Mouse (Mus musculus) liver, postnatal 0 days (tissue): ENCODE measurements at regions not wholly inside any gene's neighbourhood (a gene's known extent, or its start where the extent isn't known, plus 50 kb on each side); places are given as distances from the start of the nearest gene placed in this dataset.

Experiments
- CTCF ChIP-seq: sonication (generic); IDR thresholded peaks from 2 replicates; pipeline ENCODE4 v1.5.1; 2016; ENCODE audit warnings: antibody characterized with exemption, low read depth
- EP300 ChIP-seq: IDR thresholded peaks from 2 replicates; pipeline ENCODE4 v1.6.1; 2016; ENCODE audit warnings: antibody characterized with exemption, low read depth, mild to moderate bottlenecking

DNA sequence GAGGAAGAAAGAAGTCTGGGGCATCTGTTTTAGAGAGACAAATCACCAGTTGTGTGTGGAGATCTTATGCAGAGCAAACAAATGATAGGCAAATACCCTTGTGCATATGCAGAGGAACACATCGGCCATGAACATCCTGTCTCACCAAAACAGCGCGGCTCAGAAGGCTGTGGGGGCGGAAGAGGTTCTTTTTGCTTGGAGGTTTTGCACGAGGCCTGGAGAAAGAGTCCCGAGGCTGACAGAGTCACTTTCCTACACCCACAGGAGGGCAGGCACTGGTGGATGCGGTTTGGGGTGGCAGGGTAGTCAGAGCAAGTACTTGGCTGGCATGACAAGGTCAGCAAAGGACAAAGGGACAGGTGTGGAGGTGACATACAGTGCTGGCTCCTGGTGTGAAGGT lies 77.4 kb upstream of the Zfp831 start:
- TF ChIP-seq CTCF: no peak
- TF ChIP-seq EP300: no peak
